Mouse (Mus musculus) heart, postnatal 0 days (tissue): ENCODE measurements around the gene Ccdc97.

Experiments used
- CTCF ChIP-seq: IDR thresholded peaks from 2 replicates; pipeline ENCODE4 v1.5.1; 2016; ENCODE audit warnings: antibody characterized with exemption, control low read depth, low read depth
- EP300 ChIP-seq: IDR thresholded peaks from 2 replicates; pipeline ENCODE4 v1.6.1; 2016; ENCODE audit warnings: antibody characterized with exemption, low read depth

- TF ChIP-seq CTCF = no peak
- TF ChIP-seq EP300 = no peak
Observed at GRCm38 (mm10) chr7:25675405-25675804, 43.5 kb downstream of the Ccdc97 start.
